Mouse (Mus musculus): ENCODE results near the gene Cnnm4. TPM values are rescaled to one million over a fixed set of nuclear protein-coding genes. Genes with fewer than 3 reads are reported as not detected.
A peak's percentile ranks its signal among the peaks of the same experiment; 100 is the strongest.

Cnnm4 gene
- total and polyA plus RNA-seq, 2 experiments from 2014 or later: 11.0 to 15.6 TPM

DNA sequence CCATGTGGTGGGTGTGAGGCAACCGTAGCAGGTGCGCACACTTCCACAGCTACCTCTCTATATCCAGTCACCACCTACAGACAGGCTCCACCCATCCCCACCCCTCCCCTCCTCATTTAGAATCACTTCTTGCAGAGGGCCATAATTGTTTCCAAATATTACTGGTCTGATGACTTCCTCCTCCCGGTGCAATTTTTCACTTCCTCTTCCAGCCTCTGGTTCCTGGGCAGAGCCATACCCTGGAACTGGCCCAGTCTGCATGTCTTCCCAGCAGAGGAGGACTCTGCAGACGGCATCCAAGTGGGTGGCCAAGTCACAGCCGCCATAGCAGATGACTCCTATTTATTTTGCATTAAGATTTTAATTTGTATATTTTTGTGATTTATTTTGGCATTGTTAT lies 36.8 kb downstream of the Cnnm4 start:
- DNase-seq (ENCODE audit: low spot score) (no peak), ATAC-seq (ENCODE audit: low FRiP score) (no peak)
- Histone ChIP-seq H3K4me1 (ENCODE audit: insufficient read depth, low read length) (no peaks in the 10 kb centered on the region), H3K27ac (ENCODE audit: low read depth, low read length) (no peak overlapping the region), H3K4me2 (ENCODE audit: low read depth, low read length, poor library complexity, severe bottlenecking) (no peak overlapping the region), H3K9me3 (ENCODE audit: low read length) (no peaks in the 10 kb centered on the region), H3K9ac (replicated peaks; ENCODE audit: low read length, poor library complexity, severe bottlenecking) (no peak overlapping the region), H3K36me3 (ENCODE audit: insufficient read depth, low read length) (peaks cover 14% of the 10 kb centered on the region; the same call in 1 of the 2 replicates), H3K27me3 (ENCODE audit: insufficient read depth, low read length) (no peaks in the 10 kb centered on the region), H3K4me3 (ENCODE audit: low read depth, low read length) (no peak overlapping the region)
- WGBS: 87% methylated on average over 5 of the region's 5 CpGs
- TF ChIP-seq CTCF (IDR thresholded peaks at IDR 0.05): no peak

- Histone ChIP-seq H3K4me2 (ENCODE audit: low read depth, low read length, poor library complexity, severe bottlenecking) (peak within 1 kb of the TSS; percentile 82), H3K27me3 (ENCODE audit: insufficient read depth, low read length) (no peaks in the 10 kb centered on the region), H3K36me3 (ENCODE audit: insufficient read depth, low read length) (peaks cover 8% of the 10 kb centered on the region; the same call in 1 of the 2 replicates), H3K4me3 (ENCODE audit: low read depth, low read length) (peak within 1 kb of the TSS; percentile 91), H3K9me3 (ENCODE audit: low read length) (no peaks in the 10 kb centered on the region), H3K27ac (ENCODE audit: low read depth, low read length) (peak within 1 kb of the TSS; percentile 93), H3K4me1 (ENCODE audit: insufficient read depth, low read length) (peaks cover 15% of the 10 kb centered on the region), H3K9ac (replicated peaks; ENCODE audit: low read length, poor library complexity, severe bottlenecking) (peak within 1 kb of the TSS; percentile 76)
- TF ChIP-seq CTCF (IDR thresholded peaks at IDR 0.05): peak; percentile 62
- WGBS: 1% methylated on average over 50 of the region's 51 CpGs
- DNase-seq (ENCODE audit: low spot score) (peak; percentile 98), ATAC-seq (ENCODE audit: low FRiP score) (peak; percentile 97)
These were observed 40.0 kb downstream of the Cnnm4 start, which contains the start of gene Cnnm3 for GRCm38 (mm10) chr1:36511289-36512021. Gene Cnnm3 (plus strand): TSS chr1:36511867.

- WGBS: under 1% methylated on average over 96 of the region's 126 CpGs
- ATAC-seq (ENCODE audit: low FRiP score) (peak; percentile 82), DNase-seq (ENCODE audit: low spot score) (peak; percentile 62)
- Histone ChIP-seq H3K27ac (ENCODE audit: low read depth, low read length) (peak overlapping the region; percentile 93), H3K36me3 (ENCODE audit: insufficient read depth, low read length) (peaks cover 7% of the 10 kb centered on the region; the same call in 1 of the 2 replicates), H3K4me2 (ENCODE audit: low read depth, low read length, poor library complexity, severe bottlenecking) (peak overlapping the region; percentile 82), H3K9ac (replicated peaks; ENCODE audit: low read length, poor library complexity, severe bottlenecking) (peak overlapping the region; percentile 76), H3K4me3 (ENCODE audit: low read depth, low read length) (peak overlapping the region; percentile 91), H3K4me1 (ENCODE audit: insufficient read depth, low read length) (peaks cover 15% of the 10 kb centered on the region), H3K27me3 (ENCODE audit: insufficient read depth, low read length) (no peaks in the 10 kb centered on the region), H3K9me3 (ENCODE audit: low read length) (no peaks in the 10 kb centered on the region)
- TF ChIP-seq CTCF (IDR thresholded peaks at IDR 0.05): no peak
These were observed 40.9 kb downstream of the Cnnm4 start for GRCm38 (mm10) chr1:36512089-36512965.

DNA sequence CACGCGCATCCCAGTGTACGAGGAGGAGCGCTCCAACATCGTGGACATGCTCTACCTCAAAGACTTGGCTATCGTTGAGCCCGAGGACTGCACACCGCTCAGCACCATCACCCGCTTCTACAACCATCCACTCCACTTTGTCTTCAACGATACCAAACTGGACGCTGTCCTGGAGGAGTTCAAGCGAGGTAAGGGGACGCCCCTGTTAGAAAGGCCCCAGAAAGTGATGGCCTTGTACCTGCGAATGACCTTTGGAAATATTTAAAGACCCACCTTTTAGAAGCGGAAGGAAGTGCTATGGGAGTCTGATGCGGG lies 41.5 kb downstream of the Cnnm4 start:
- Histone ChIP-seq H3K27me3 (ENCODE audit: insufficient read depth, low read length) (no peaks in the 10 kb centered on the region), H3K4me3 (ENCODE audit: low read depth, low read length) (peak overlapping the region; percentile 91), H3K9me3 (ENCODE audit: low read length) (no peaks in the 10 kb centered on the region), H3K27ac (ENCODE audit: low read depth, low read length) (peak overlapping the region; percentile 93), H3K36me3 (ENCODE audit: insufficient read depth, low read length) (peaks cover 4% of the 10 kb centered on the region; the same call in 1 of the 2 replicates), H3K4me1 (ENCODE audit: insufficient read depth, low read length) (peaks cover 15% of the 10 kb centered on the region), H3K9ac (replicated peaks; ENCODE audit: low read length, poor library complexity, severe bottlenecking) (peak overlapping the region; percentile 76), H3K4me2 (ENCODE audit: low read depth, low read length, poor library complexity, severe bottlenecking) (peak overlapping the region; percentile 82)
- no peak for DNase-seq (ENCODE audit: low spot score)
- WGBS: under 1% methylated on average over 16 of the region's 16 CpGs
- no peak for TF ChIP-seq CTCF (IDR thresholded peaks at IDR 0.05)
- ATAC-seq (ENCODE audit: low FRiP score): no peak

DNA sequence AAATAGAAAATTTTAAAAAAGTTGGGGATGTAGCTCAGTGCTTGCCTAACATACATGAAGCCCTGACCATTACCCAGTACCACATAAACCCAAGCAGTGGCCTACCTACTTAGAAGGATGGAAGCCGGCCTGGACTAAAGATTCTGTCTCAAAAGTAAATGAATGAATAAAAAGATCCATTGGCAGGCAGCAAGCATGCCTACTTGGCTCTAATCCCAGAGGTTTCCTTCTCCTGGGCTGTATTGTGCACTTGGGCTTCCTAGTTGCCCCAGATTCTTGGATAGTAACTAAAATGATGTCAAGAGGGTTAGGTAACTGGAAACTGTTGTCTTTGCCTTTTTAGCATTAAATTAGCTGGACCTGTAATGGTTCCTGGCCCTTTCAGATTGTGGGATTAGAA lies 41.9 kb downstream of the Cnnm4 start:
- ATAC-seq (ENCODE audit: low FRiP score): no peak
- no peaks in the 10 kb centered on the region for H3K9me3 ChIP-seq (ENCODE audit: low read length)
- H3K4me3 ChIP-seq (ENCODE audit: low read depth, low read length): peak overlapping the region; percentile 91
- H3K36me3 ChIP-seq (ENCODE audit: insufficient read depth, low read length): peaks cover 3% of the 10 kb centered on the region; the same call in 1 of the 2 replicates
- peak overlapping the region; percentile 76 for H3K9ac ChIP-seq (replicated peaks; ENCODE audit: low read length, poor library complexity, severe bottlenecking)
- H3K27ac ChIP-seq (ENCODE audit: low read depth, low read length): no peak overlapping the region; the same call in 1 of the 2 replicates
- H3K27me3 ChIP-seq (ENCODE audit: insufficient read depth, low read length): no peaks in the 10 kb centered on the region
- WGBS: 0% methylated on average over 1 of the region's 1 CpGs
- H3K4me2 ChIP-seq (ENCODE audit: low read depth, low read length, poor library complexity, severe bottlenecking): peak overlapping the region; percentile 82
- no peak for TF ChIP-seq CTCF (IDR thresholded peaks at IDR 0.05)
- DNase-seq (ENCODE audit: low spot score): peak; percentile 68
- peaks cover 15% of the 10 kb centered on the region for H3K4me1 ChIP-seq (ENCODE audit: insufficient read depth, low read length)

Data from midbrain, postnatal 0 days (tissue).